Mouse (Mus musculus): Measurements from ENCODE around the gene Casc1. TPM values are rescaled to one million over a fixed set of nuclear protein-coding genes. Genes with fewer than 3 reads are reported as not detected.
A peak's percentile ranks its signal among the peaks of the same experiment; 100 is the strongest.

Gene Casc1
- total RNA-seq (2012; rRNA removed) (0.21 and 0.25 TPM in 2 replicates), total RNA-seq (2014; rRNA removed) (0.21 and 0.30 TPM in 2 replicates), polyA plus RNA-seq (2012; ENCODE audit: insufficient read length, low read depth) (0.33 and 0.41 TPM in 2 replicates)

DNA sequence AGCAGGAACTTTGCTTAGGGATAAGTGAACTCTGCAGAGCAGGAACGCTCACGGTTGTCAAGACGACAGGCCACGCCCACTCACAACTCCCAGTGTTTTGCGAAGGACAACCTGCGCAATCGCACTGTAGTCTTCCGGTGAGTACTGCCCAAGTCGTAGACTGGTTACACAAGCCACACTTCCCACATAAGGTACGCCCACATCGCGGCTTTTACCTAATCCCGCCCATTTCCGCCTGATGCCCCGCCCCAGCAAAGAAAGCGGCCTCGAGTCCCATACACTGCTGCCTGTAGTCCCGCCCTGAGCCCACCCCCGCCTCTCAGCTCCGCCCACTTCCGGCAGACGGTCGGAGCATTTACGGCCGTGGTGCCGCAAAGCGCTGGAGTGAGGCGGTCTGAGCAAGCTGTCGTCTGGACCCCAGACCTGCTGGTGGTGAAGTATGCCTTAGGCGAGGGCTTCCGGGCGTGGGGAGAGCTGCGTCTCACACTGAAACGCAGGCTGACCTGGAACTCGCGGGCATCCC, at the start of gene Casc1, which contains the start of gene Etfrf1:
Gene Casc1, minus strand, starts transcription at position 190 of the 523 bp plus-strand sequence.
Gene Etfrf1, plus strand, starts transcription at position 319 of the 523 bp plus-strand sequence.
- dilution Hi-C loops (cut with MboI; ENCODE audit: extremely low pct_ligation_motif_present, extremely low pct_unique_long_range_greater_than_20kb, low sequenced_read_pairs) = no loop called here
- in situ Hi-C loops (cut with MboI; ENCODE audit: low pct_ligation_motif_present, low pct_unique_long_range_greater_than_20kb, low sequenced_read_pairs) = no loop called here
- peak within 1 kb of the TSS; percentile 96 for H3K9ac ChIP-seq (ENCODE audit: insufficient read depth, low read depth)
- peaks cover 3% of the 10 kb centered on the region for H3K27me3 ChIP-seq (replicated peaks)
- H3K9me3 ChIP-seq (replicated peaks; ENCODE audit: low read length) = no peaks in the 10 kb centered on the region
- peak within 1 kb of the TSS; percentile 74 for H3K27ac ChIP-seq (ENCODE audit: insufficient read depth, low read depth)
- H3K4me3 ChIP-seq (replicated peaks in 1 of 3; ENCODE audit: low read depth in 2 of 3, low read length in 2 of 3, poor library complexity in 1 of 3) = peak within 1 kb of the TSS; percentile 79 to 90 (median 81)
- H3K36me3 ChIP-seq (replicated peaks in 1 of 2; ENCODE audit: control insufficient read depth in 1 of 2, insufficient read depth in 1 of 2, low read length in 1 of 2) = peaks cover 4 to 22% of the 10 kb centered on the region in 2 experiments
- TF ChIP-seq POLR2AphosphoS2 (IDR thresholded peaks at IDR 0.05; ENCODE audit: low read depth, low read length) (peak; percentile 81; the same call in 1 of the 2 replicates), TBP (conservative IDR thresholded peaks at IDR 0.05; ENCODE audit: low read depth, low read length) (0 out of 2 replicates have a peak, but pooled peaks have one; percentile 47), ZNF384 (IDR thresholded peaks at IDR 0.05; ENCODE audit: low read depth, low read length) (no peak), POLR2A (IDR thresholded peaks at IDR 0.05; ENCODE audit: low read depth, low read length) (peak; percentile 97), E2F4 (IDR thresholded peaks at IDR 0.05; ENCODE audit: insufficient replicate concordance, low read depth, low read length) (no peak), CTCF (conservative IDR thresholded peaks at IDR 0.05 in 1 of 2, IDR thresholded peaks at IDR 0.05 in 1 of 2; ENCODE audit: low read depth in 2 of 2, low read length in 2 of 2) (no peak), ZC3H11A (IDR thresholded peaks at IDR 0.05; ENCODE audit: low read depth, low read length) (no peak), ZMIZ1 (IDR thresholded peaks at IDR 0.05; ENCODE audit: low read depth, low read length) (peak; percentile 85), HCFC1 (IDR thresholded peaks at IDR 0.05; ENCODE audit: low read depth, low read length) (peak; percentile 79), MXI1 (IDR thresholded peaks at IDR 0.05; ENCODE audit: low read depth, low read length) (peak; percentile 94), ETS1 (conservative IDR thresholded peaks at IDR 0.05; ENCODE audit: low read depth, low read length) (0 out of 2 replicates have a peak, but pooled peaks have one; percentile 9), UBTF (IDR thresholded peaks at IDR 0.05; ENCODE audit: low read depth, low read length) (no peak), SIN3A (IDR thresholded peaks at IDR 0.05; ENCODE audit: low read length) (peak; percentile 96), CHD2 (IDR thresholded peaks at IDR 0.05; ENCODE audit: low read length) (no peak), ZKSCAN1 (IDR thresholded peaks at IDR 0.05; ENCODE audit: borderline replicate concordance, low read depth, low read length) (no peak), KAT2A (IDR thresholded peaks at IDR 0.05; ENCODE audit: insufficient replicate concordance, low read length) (0 out of 2 replicates have a peak, but pooled peaks have one; percentile 69), NRF1 (IDR thresholded peaks at IDR 0.05; ENCODE audit: low read depth, low read length) (peak; percentile 95), RCOR1 (conservative IDR thresholded peaks at IDR 0.05; ENCODE audit: low read depth, low read length) (no peak), CHD1 (IDR thresholded peaks at IDR 0.05; ENCODE audit: low read depth, low read length) (no peak), TCF12 (IDR thresholded peaks at IDR 0.05; ENCODE audit: low read depth, low read length) (peak; percentile 81), GABPA (IDR thresholded peaks at IDR 0.05; ENCODE audit: insufficient replicate concordance, low read depth, low read length) (no peak), NELFE (IDR thresholded peaks at IDR 0.05; ENCODE audit: low read depth, low read length) (peak; percentile 93), BHLHE40 (IDR thresholded peaks at IDR 0.05; ENCODE audit: low read depth, low read length) (no peak), JUND (conservative IDR thresholded peaks at IDR 0.05; ENCODE audit: low read depth, low read length) (no peak), ELF1 (IDR thresholded peaks at IDR 0.05; ENCODE audit: low read depth, low read length) (peak; percentile 89)
- peak within 1 kb of the TSS; percentile 87 for H3K4me2 ChIP-seq (ENCODE audit: insufficient read depth, low read depth, poor library complexity, severe bottlenecking)
- DNase-seq (ENCODE audit: extremely low read depth) = peak; percentile 99
- 0 out of 2 replicates have a peak, but pooled peaks cover 2% of the 10 kb centered on the region for H3K79me2 ChIP-seq (replicated peaks; ENCODE audit: control insufficient read depth, extremely low read depth, insufficient read depth, poor library complexity, severe bottlenecking)
- peaks cover 3 to 17% of the 10 kb centered on the region in 2 experiments; a peak in 2 of 4 replicates for H3K4me1 ChIP-seq (ENCODE audit: control insufficient read depth in 1 of 2, insufficient read depth in 2 of 2)
